Mouse (Mus musculus) MEL (cell line): ENCODE results near the gene Gdf1. TPM values are rescaled to one million over a fixed set of nuclear protein-coding genes. Genes with fewer than 3 reads are reported as not detected.

ENCODE experiments used
- DNase-seq: peaks from one replicate; pipeline ENCODE4 v3.0.0; 2011; ENCODE audit warnings: low read depth, low spot score
- H3K27ac ChIP-seq: 2 replicates; pipeline ENCODE4 v1.5.1; 2012; ENCODE audit warnings: low read depth, mild to moderate bottlenecking, control low read depth, low read length, moderate library complexity; ENCODE audit not compliant: control insufficient read depth
- H3K27me3 ChIP-seq, 2 experiments: fragments of 150-350 bp in 1 of 2; sonication (generic) in 1 of 2; 2 replicates each; pipeline ENCODE4 v1.6.1; 2012; ENCODE audit warnings: low read length in 2 of 2, mild to moderate bottlenecking in 2 of 2, improper control_type of control experiment in 1 of 2, moderate library complexity in 1 of 2; ENCODE audit not compliant: insufficient read depth in 2 of 2, control insufficient read depth in 1 of 2
- H3K36me3 ChIP-seq, 2 experiments: 2 replicates each; pipeline ENCODE4 v1.6.1; 2012 to 2014; ENCODE audit warnings: low read length in 2 of 2, improper control_type of control experiment in 1 of 2, inconsistent platforms in 1 of 2, mild to moderate bottlenecking in 1 of 2; ENCODE audit not compliant: insufficient read depth in 2 of 2, control insufficient read depth in 1 of 2
- H3K4me1 ChIP-seq, 2 experiments: fragments of 150-350 bp in 1 of 2; sonication (generic) in 1 of 2; 2 replicates each; pipeline ENCODE4 v1.6.1; 2012; ENCODE audit warnings: low read length in 2 of 2, improper control_type of control experiment in 1 of 2, mild to moderate bottlenecking in 1 of 2; ENCODE audit not compliant: insufficient read depth in 2 of 2, control insufficient read depth in 1 of 2
- H3K4me3 ChIP-seq, 2 experiments: fragments of 150-350 bp in 1 of 2; sonication (generic) in 1 of 2; 2 replicates each; pipeline ENCODE4 v1.5.1; 2012; ENCODE audit warnings: low read depth in 2 of 2, low read length in 2 of 2, mild to moderate bottlenecking in 2 of 2, moderate library complexity in 2 of 2, control low read depth in 1 of 2, improper control_type of control experiment in 1 of 2; ENCODE audit not compliant: control insufficient read depth in 1 of 2, insufficient read depth in 1 of 2
- H3K79me2 ChIP-seq: 2 replicates; pipeline ENCODE4 v1.6.1; 2012; ENCODE audit warnings: mild to moderate bottlenecking, low read length, moderate library complexity; ENCODE audit not compliant: control insufficient read depth, poor library complexity, insufficient read depth
- H3K9ac ChIP-seq: 2 replicates; pipeline ENCODE4 v1.6.1; 2012; ENCODE audit warnings: low read depth, mild to moderate bottlenecking, control low read depth, low read length, moderate library complexity; ENCODE audit not compliant: control insufficient read depth, poor library complexity, severe bottlenecking
- H3K9me3 ChIP-seq: fragments of 150-350 bp; sonication (generic); replicated peaks from 2 replicates; pipeline ENCODE4 v1.6.1; 2012; ENCODE audit warnings: mild to moderate bottlenecking, low read length, improper control_type of control experiment, moderate library complexity; ENCODE audit not compliant: insufficient read depth
- BHLHE40 ChIP-seq: IDR thresholded peaks from 2 replicates; pipeline ENCODE4 v1.6.1; 2012; ENCODE audit warnings: low read depth, mild to moderate bottlenecking, inconsistent platforms, low read length, improper control_type of control experiment, borderline replicate concordance
- CHD1 ChIP-seq: IDR thresholded peaks from 2 replicates; pipeline ENCODE4 v1.6.1; 2012; ENCODE audit warnings: low read depth, mild to moderate bottlenecking, inconsistent platforms, low read length, improper control_type of control experiment
- CHD2 ChIP-seq: IDR thresholded peaks from 2 replicates; pipeline ENCODE4 v1.6.1; 2011; ENCODE audit warnings: low read length, improper control_type of control experiment
- CTCF ChIP-seq, 3 experiments: IDR thresholded peaks in 2 of 3; conservative IDR thresholded peaks in 1 of 3; 2 replicates each; pipeline ENCODE4 v1.5.1; 2011 to 2012; ENCODE audit warnings: low read length in 3 of 3, low read depth in 2 of 3, mild to moderate bottlenecking in 2 of 3, improper control_type of control experiment in 1 of 3, inconsistent platforms in 1 of 3, mixed read lengths in 1 of 3, moderate library complexity in 1 of 3; ENCODE audit not compliant: control insufficient read depth in 1 of 3, insufficient read depth in 1 of 3, poor library complexity in 1 of 3, severe bottlenecking in 1 of 3
- E2F4 ChIP-seq: IDR thresholded peaks from 2 replicates; pipeline ENCODE4 v1.6.1; 2011; ENCODE audit warnings: low read depth, low read length, improper control_type of control experiment, borderline replicate concordance
- EP300 ChIP-seq, 2 experiments: IDR thresholded peaks; 2 replicates each; pipeline ENCODE4 v1.6.1; 2011; ENCODE audit warnings: improper control_type of control experiment in 2 of 2, low read length in 2 of 2, low read depth in 1 of 2, mild to moderate bottlenecking in 1 of 2
- ETS1 ChIP-seq: IDR thresholded peaks from 2 replicates; pipeline ENCODE4 v1.6.1; 2012; ENCODE audit warnings: low read depth, mild to moderate bottlenecking, inconsistent platforms, low read length, improper control_type of control experiment, moderate library complexity
- GABPA ChIP-seq: IDR thresholded peaks from 2 replicates; pipeline ENCODE4 v1.6.1; 2012; ENCODE audit warnings: low read depth, mild to moderate bottlenecking, inconsistent platforms, low read length, improper control_type of control experiment, moderate library complexity
- GATA1 ChIP-seq: IDR thresholded peaks from 2 replicates; pipeline ENCODE4 v1.6.1; 2011; ENCODE audit warnings: low read depth, low read length, improper control_type of control experiment
- JUND ChIP-seq: IDR thresholded peaks from 2 replicates; pipeline ENCODE4 v1.6.1; 2011; ENCODE audit warnings: low read depth, mild to moderate bottlenecking, improper control_type of control experiment, low read length
- MAFK ChIP-seq: IDR thresholded peaks from 2 replicates; pipeline ENCODE4 v1.6.1; 2011; ENCODE audit warnings: low read depth, mild to moderate bottlenecking, low read length, improper control_type of control experiment, borderline replicate concordance
- MAX ChIP-seq: IDR thresholded peaks from 2 replicates; pipeline ENCODE4 v1.6.1; 2011; ENCODE audit warnings: low read length, improper control_type of control experiment
- MAZ ChIP-seq: IDR thresholded peaks from 2 replicates; pipeline ENCODE4 v1.6.1; 2012; ENCODE audit warnings: low read depth, mild to moderate bottlenecking, inconsistent platforms, low read length, improper control_type of control experiment
- MXI1 ChIP-seq: IDR thresholded peaks from 2 replicates; pipeline ENCODE4 v1.6.1; 2011; ENCODE audit warnings: mild to moderate bottlenecking, low read depth, low read length, improper control_type of control experiment
- MYB ChIP-seq: IDR thresholded peaks from 2 replicates; pipeline ENCODE4 v1.6.1; 2011; ENCODE audit warnings: mild to moderate bottlenecking, low read depth, low read length, improper control_type of control experiment
- POLR2A ChIP-seq, 2 experiments: IDR thresholded peaks; 2 replicates each; pipeline ENCODE4 v1.6.1; 2011 to 2012; ENCODE audit warnings: low read length in 2 of 2, mild to moderate bottlenecking in 2 of 2, control low read depth in 1 of 2, improper control_type of control experiment in 1 of 2, low read depth in 1 of 2, moderate library complexity in 1 of 2; ENCODE audit not compliant: control insufficient read depth in 1 of 2, insufficient read depth in 1 of 2, poor library complexity in 1 of 2
- POLR2AphosphoS2 ChIP-seq: IDR thresholded peaks from 2 replicates; pipeline ENCODE4 v1.6.1; 2011; ENCODE audit warnings: low read length, improper control_type of control experiment
- POLR2AphosphoS5 ChIP-seq: IDR thresholded peaks from 2 replicates; pipeline ENCODE4 v1.6.1; 2012; ENCODE audit warnings: low read depth, borderline replicate concordance, mild to moderate bottlenecking, inconsistent platforms, low read length, moderate library complexity, mixed read lengths
- RAD21 ChIP-seq: IDR thresholded peaks from 2 replicates; pipeline ENCODE4 v1.6.1; 2011; ENCODE audit warnings: mild to moderate bottlenecking, low read depth, low read length, improper control_type of control experiment
- RCOR1 ChIP-seq: IDR thresholded peaks from 2 replicates; pipeline ENCODE4 v1.6.1; 2012; ENCODE audit warnings: low read depth, mild to moderate bottlenecking, inconsistent platforms, low read length, improper control_type of control experiment
- SIN3A ChIP-seq: IDR thresholded peaks from 2 replicates; pipeline ENCODE4 v1.6.1; 2012; ENCODE audit warnings: low read length, improper control_type of control experiment, inconsistent platforms
- SMC3 ChIP-seq: IDR thresholded peaks from 2 replicates; pipeline ENCODE4 v1.6.1; 2011; ENCODE audit warnings: low read depth, low read length, improper control_type of control experiment
- TAL1 ChIP-seq: IDR thresholded peaks from 2 replicates; pipeline ENCODE4 v1.6.1; 2012; ENCODE audit warnings: mild to moderate bottlenecking, inconsistent platforms, low read length, moderate library complexity, mixed read lengths
- TBP ChIP-seq: IDR thresholded peaks from 2 replicates; pipeline ENCODE4 v1.8.0; 2011; ENCODE audit warnings: low read depth, low read length, improper control_type of control experiment
- TCF12 ChIP-seq: IDR thresholded peaks from 2 replicates; pipeline ENCODE4 v1.6.1; 2014; ENCODE audit warnings: low read depth, mild to moderate bottlenecking, inconsistent platforms, low read length, improper control_type of control experiment, moderate library complexity
- UBTF ChIP-seq: IDR thresholded peaks from 2 replicates; pipeline ENCODE4 v1.6.1; 2012; ENCODE audit warnings: low read depth, mild to moderate bottlenecking, inconsistent platforms, low read length, improper control_type of control experiment, moderate library complexity, borderline replicate concordance; ENCODE audit not compliant: insufficient read depth
- ZC3H11A ChIP-seq: IDR thresholded peaks from 2 replicates; pipeline ENCODE4 v1.6.1; 2012; ENCODE audit warnings: low read depth, mild to moderate bottlenecking, inconsistent platforms, low read length, improper control_type of control experiment
- ZNF384 ChIP-seq: IDR thresholded peaks from 2 replicates; pipeline ENCODE4 v1.6.1; 2012; ENCODE audit warnings: low read depth, mild to moderate bottlenecking, inconsistent platforms, low read length, improper control_type of control experiment
- polyA plus RNA-seq, 2 experiments: library from polyadenylated mRNA; stranded (reverse) in 1 of 2; unstranded in 1 of 2; fragments of >175 nt in 1 of 2; fragments of >200 nt in 1 of 2; gene quantifications; 2 replicates each; pipeline versions ENCODE4 v1.2.1 to v1.2.4; 2012; ENCODE audit warnings: low replicate concordance in 2 of 2, low read depth in 1 of 2; ENCODE audit not compliant: insufficient read length in 2 of 2, insufficient read depth in 1 of 2, missing spikeins in 1 of 2
- total RNA-seq: library from RNA; depleted of rRNA; stranded (reverse); fragments of 300-350 nt; gene quantifications from 2 replicates; pipeline ENCODE4 v1.2.3, GENCODE M21; 2012

Gdf1 gene
- total and polyA plus RNA-seq, 3 experiments, result 1.9 to 2.6 TPM; not detected in 1

GRCm38 (mm10) chr8:70353194-70353817 is 23.7 kb downstream of the Gdf1 start, which contains the start of gene Upf1 (continued):
- TF ChIP-seq EP300 (IDR thresholded peaks at IDR 0.05; ENCODE audit: low read depth in 1 of 2, low read length in 2 of 2), result peak in 1 of 2 experiments; percentile 55; a peak in 2 of 4 replicates
- no peak for TF ChIP-seq GABPA
- TF ChIP-seq, all 39 proteins: peak for 16

GRCm38 (mm10) chr8:70354004-70354403 is 24.4 kb downstream of the Gdf1 start:
- H3K4me3 ChIP-seq, result peak overlapping the region; percentile 45 to 58
- peaks cover 11 to 33% of the 10 kb centered on the region in 2 experiments for H3K4me1 ChIP-seq

GRCm38 (mm10) chr8:70356111-70356510 is 26.5 kb downstream of the Gdf1 start:
- peak overlapping the region; percentile 26; the same call in 1 of the 2 replicates for H3K9ac ChIP-seq
- 0 out of 4 replicates have a peak overlapping the region, but pooled peaks of 1 of the 2 experiments have one; percentile 11 for H3K4me3 ChIP-seq
- DNase-seq, result peak; percentile 82
- peaks cover 11 to 28% of the 10 kb centered on the region in 2 experiments for H3K4me1 ChIP-seq
- no peaks in the 10 kb centered on the region for H3K27me3 ChIP-seq
- peak overlapping the region; percentile 83 for H3K27ac ChIP-seq
- peaks cover 0 to 26% of the 10 kb centered on the region in 2 experiments; a peak in 2 of 4 replicates for H3K36me3 ChIP-seq
- no peaks in the 10 kb centered on the region for H3K9me3 ChIP-seq
- peaks cover 19% of the 10 kb centered on the region for H3K79me2 ChIP-seq
- TF ChIP-seq CHD2 (0 out of 2 replicates have a peak, but pooled peaks have one; percentile 14), RAD21 (no peak), ETS1 (peak; percentile 81), CTCF (IDR thresholded peaks at IDR 0.05 in 2 of 3, conservative IDR thresholded peaks at IDR 0.05 in 1 of 3; ENCODE audit: control insufficient read depth in 1 of 3, insufficient read depth in 1 of 3, low read depth in 2 of 3, low read length in 3 of 3, poor library complexity in 1 of 3, severe bottlenecking in 1 of 3) (no peak), ZC3H11A (0 out of 2 replicates have a peak, but pooled peaks have one; percentile 2), MAZ (no peak), JUND (no peak), E2F4 (no peak), BHLHE40 (peak; percentile 36; the same call in 1 of the 2 replicates), SIN3A (peak; percentile 51), GATA1 (peak; percentile 37), RCOR1 (peak; percentile 72), EP300 (IDR thresholded peaks at IDR 0.05; ENCODE audit: low read depth in 1 of 2, low read length in 2 of 2) (peak; percentile 59 to 72; a peak in 3 of 4 replicates), GABPA (no peak), SMC3 (no peak), TCF12 (peak; percentile 90), POLR2AphosphoS2 (no peak), MAFK (no peak), TAL1 (peak; percentile 70), ZNF384 (peak; percentile 70), MAX (no peak), MXI1 (no peak), POLR2AphosphoS5 (no peak)

More at GRCm38 (mm10) chr8:70354004-70354403, 24.4 kb downstream of the Gdf1 start:
- Histone ChIP-seq H3K27ac (peak overlapping the region; percentile 84), H3K9me3 (no peaks in the 10 kb centered on the region), H3K36me3 (peaks cover 5 to 38% of the 10 kb centered on the region in 2 experiments; a peak in 3 of 4 replicates), H3K79me2 (peaks cover 41% of the 10 kb centered on the region), H3K27me3 (no peaks in the 10 kb centered on the region), H3K9ac (peak overlapping the region; percentile 78)
- TF ChIP-seq UBTF, result no peak
- TF ChIP-seq TBP, result no peak
- no peak for TF ChIP-seq CHD1
- TF ChIP-seq TCF12, result no peak
- TF ChIP-seq MAX, result no peak
- no peak for TF ChIP-seq CTCF (IDR thresholded peaks at IDR 0.05 in 2 of 3, conservative IDR thresholded peaks at IDR 0.05 in 1 of 3; ENCODE audit: control insufficient read depth in 1 of 3, insufficient read depth in 1 of 3, low read depth in 2 of 3, low read length in 3 of 3, poor library complexity in 1 of 3, severe bottlenecking in 1 of 3)
- TF ChIP-seq EP300 (IDR thresholded peaks at IDR 0.05; ENCODE audit: low read depth in 1 of 2, low read length in 2 of 2), result no peak
- TF ChIP-seq MYB, result no peak
- no peak for TF ChIP-seq POLR2A (IDR thresholded peaks at IDR 0.05; ENCODE audit: control insufficient read depth in 1 of 2, insufficient read depth in 1 of 2, low read depth in 1 of 2, low read length in 2 of 2, poor library complexity in 1 of 2)
- TF ChIP-seq SIN3A, result no peak; the same call in 1 of the 2 replicates
- no peak for TF ChIP-seq MAZ
- no peak for TF ChIP-seq RCOR1
- TF ChIP-seq GABPA, result no peak
- DNase-seq, result peak; percentile 58
